Mouse (Mus musculus) limb, embryonic 11.5 days (tissue): ENCODE measurements around the gene Hacd2. TPM values are rescaled to one million over a fixed set of nuclear protein-coding genes. Genes with fewer than 3 reads are reported as not detected.

Source experiments
- ATAC-seq: fragments of 200-750 bp; cut with Nextera tagmentation; 2 replicates; pipeline ENCODE4 v1.8.0; 2017; ENCODE audit warnings: low read depth; ENCODE audit not compliant: insufficient number of reproducible peaks, low FRiP score, low TSS enrichment
- DNase-seq: peaks from one replicate; pipeline ENCODE4 v3.0.0-alpha.2; 2015; ENCODE audit warnings: low spot score
- H3K27ac ChIP-seq: fragments of 300-500 bp; sonication (generic); replicated peaks from 2 replicates; pipeline ENCODE4 v1.5.1; 2014; ENCODE audit warnings: low read depth, mild to moderate bottlenecking, low read length
- H3K27me3 ChIP-seq: fragments of 300-500 bp; sonication (generic); 2 replicates; pipeline ENCODE4 v1.6.1; 2014; ENCODE audit warnings: mild to moderate bottlenecking, low read length, mixed read lengths; ENCODE audit not compliant: control insufficient read depth, insufficient read depth
- H3K36me3 ChIP-seq: fragments of 300-500 bp; sonication (generic); 2 replicates; pipeline ENCODE4 v1.6.1; 2014; ENCODE audit warnings: mild to moderate bottlenecking, low read length, moderate library complexity, mixed read lengths; ENCODE audit not compliant: control insufficient read depth, insufficient read depth
- H3K4me1 ChIP-seq: fragments of 300-500 bp; sonication (generic); 2 replicates; pipeline ENCODE4 v1.6.1; 2014; ENCODE audit warnings: low read length, mixed read lengths; ENCODE audit not compliant: control insufficient read depth, insufficient read depth
- H3K4me2 ChIP-seq: fragments of 300-500 bp; sonication (generic); 2 replicates; pipeline ENCODE4 v1.6.1; 2014; ENCODE audit warnings: low read depth, mild to moderate bottlenecking, moderate library complexity; ENCODE audit not compliant: severe bottlenecking
- H3K4me3 ChIP-seq: fragments of 300-500 bp; sonication (generic); 2 replicates; pipeline ENCODE4 v1.5.1; 2014; ENCODE audit warnings: low read depth, low read length
- H3K9ac ChIP-seq: fragments of 300-500 bp; sonication (generic); 2 replicates; pipeline ENCODE4 v1.6.1; 2014; ENCODE audit warnings: mild to moderate bottlenecking, low read length
- H3K9me3 ChIP-seq: fragments of 300-500 bp; sonication (generic); 2 replicates; pipeline ENCODE4 v1.6.1; 2016; ENCODE audit warnings: low read length; ENCODE audit not compliant: control insufficient read depth
- WGBS: fragments of 180-500 bp; shearing (Covaris S2); extraction: QIAGEN DNeasy Blood & Tissue Kit; methylation state at CpG from one replicate; pipeline ENCODE4 v1.1.7; 2014; 5-methylcytosine and 5-hydroxymethylcytosine counted together
- polyA plus RNA-seq: library from polyadenylated mRNA; unstranded; fragments of >200 nt; fragmentation: Nextera tagmentation; extraction: Ambion mirVana; gene quantifications from 2 replicates; pipeline ENCODE4 v1.2.1, GENCODE M21; 2014

The Hacd2 gene
- polyA plus RNA-seq, 1 experiment from 2014 or later, result 37.0 TPM

GRCm38 (mm10) chr16:34999016-34999415, 23.2 kb upstream of the Hacd2 start:
- H3K9ac ChIP-seq, result no peak overlapping the region
- DNase-seq (no peak), ATAC-seq (no peak)
- no peaks in the 10 kb centered on the region for H3K9me3 ChIP-seq
- no peaks in the 10 kb centered on the region for H3K36me3 ChIP-seq
- no peak overlapping the region for H3K4me3 ChIP-seq
- H3K4me2 ChIP-seq, result no peak overlapping the region
- H3K27me3 ChIP-seq, result 0 out of 2 replicates have a peak, but pooled peaks cover 5% of the 10 kb centered on the region
- 89% methylated on average over 3 of the region's 3 CpGs for WGBS
- H3K4me1 ChIP-seq, result no peaks in the 10 kb centered on the region; the same call in 1 of the 2 replicates
- H3K27ac ChIP-seq, result no peak overlapping the region

- Histone ChIP-seq H3K9ac (no peak overlapping the region), H3K9me3 (no peaks in the 10 kb centered on the region), H3K27ac (no peak overlapping the region), H3K4me3 (no peak overlapping the region), H3K27me3 (0 out of 2 replicates have a peak, but pooled peaks cover 5% of the 10 kb centered on the region), H3K4me1 (no peaks in the 10 kb centered on the region; the same call in 1 of the 2 replicates), H3K36me3 (no peaks in the 10 kb centered on the region), H3K4me2 (no peak overlapping the region)
- WGBS, result 42% methylated on average over 11 of the region's 11 CpGs
- ATAC-seq (no peak), DNase-seq (no peak)
Observed at GRCm38 (mm10) chr16:34999986-35000385, 22.2 kb upstream of the Hacd2 start.

- no peaks in the 10 kb centered on the region for H3K36me3 ChIP-seq
- ATAC-seq (no peak), DNase-seq (peak; percentile 34)
- H3K27me3 ChIP-seq, result 0 out of 2 replicates have a peak, but pooled peaks cover 5% of the 10 kb centered on the region
- H3K9ac ChIP-seq, result no peak overlapping the region
- no peaks in the 10 kb centered on the region for H3K9me3 ChIP-seq
- peak overlapping the region; percentile 8; the same call in 1 of the 2 replicates for H3K4me2 ChIP-seq
- no peak overlapping the region for H3K4me3 ChIP-seq
- H3K27ac ChIP-seq, result no peak overlapping the region
- no peaks in the 10 kb centered on the region; the same call in 1 of the 2 replicates for H3K4me1 ChIP-seq
- WGBS, result 3% methylated on average over 10 of the region's 10 CpGs
Observed at GRCm38 (mm10) chr16:35000923-35001560, 21.2 kb upstream of the Hacd2 start.

- H3K4me1 ChIP-seq, result no peaks in the 10 kb centered on the region; the same call in 1 of the 2 replicates
- 78% methylated on average over 5 of the region's 5 CpGs for WGBS
- no peak overlapping the region for H3K4me2 ChIP-seq
- DNase-seq (no peak), ATAC-seq (no peak)
- 0 out of 2 replicates have a peak, but pooled peaks cover 3% of the 10 kb centered on the region for H3K27me3 ChIP-seq
- H3K4me3 ChIP-seq, result no peak overlapping the region
- no peaks in the 10 kb centered on the region for H3K36me3 ChIP-seq
- H3K9me3 ChIP-seq, result no peaks in the 10 kb centered on the region
- no peak overlapping the region for H3K27ac ChIP-seq
- no peak overlapping the region for H3K9ac ChIP-seq
Observed at GRCm38 (mm10) chr16:35004356-35004755, 17.9 kb upstream of the Hacd2 start.

DNA sequence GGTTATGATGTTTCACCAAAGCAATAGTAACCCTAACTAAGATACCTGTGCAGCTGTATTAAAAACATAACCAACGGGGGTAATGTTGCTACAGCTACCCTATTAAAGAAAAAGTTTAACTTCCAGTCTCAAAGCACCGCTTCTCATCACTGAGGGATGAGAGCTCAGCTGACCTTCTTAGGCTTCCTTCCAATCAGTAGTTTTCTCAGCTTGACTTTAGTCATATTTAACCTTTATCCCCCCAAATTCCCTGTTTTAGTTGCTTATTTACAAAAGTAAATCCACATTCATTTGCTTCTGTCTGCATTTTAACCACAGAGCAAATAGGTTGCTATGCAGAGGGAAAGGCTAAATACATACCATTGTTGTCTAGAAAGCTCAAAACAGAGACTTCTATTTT, 17.5 kb upstream of the Hacd2 start:
- ATAC-seq (no peak), DNase-seq (no peak)
- no peak overlapping the region for H3K9ac ChIP-seq
- no peak overlapping the region for H3K4me3 ChIP-seq
- 0 out of 2 replicates have a peak, but pooled peaks cover 3% of the 10 kb centered on the region for H3K27me3 ChIP-seq
- H3K36me3 ChIP-seq, result no peaks in the 10 kb centered on the region
- H3K9me3 ChIP-seq, result no peaks in the 10 kb centered on the region
- WGBS, result 85% methylated on average over 2 of the region's 2 CpGs
- H3K4me1 ChIP-seq, result no peaks in the 10 kb centered on the region; the same call in 1 of the 2 replicates
- H3K27ac ChIP-seq, result no peak overlapping the region
- H3K4me2 ChIP-seq, result no peak overlapping the region

GRCm38 (mm10) chr16:35006251-35006650, 16.0 kb upstream of the Hacd2 start:
- H3K9ac ChIP-seq, result no peak overlapping the region

DNA sequence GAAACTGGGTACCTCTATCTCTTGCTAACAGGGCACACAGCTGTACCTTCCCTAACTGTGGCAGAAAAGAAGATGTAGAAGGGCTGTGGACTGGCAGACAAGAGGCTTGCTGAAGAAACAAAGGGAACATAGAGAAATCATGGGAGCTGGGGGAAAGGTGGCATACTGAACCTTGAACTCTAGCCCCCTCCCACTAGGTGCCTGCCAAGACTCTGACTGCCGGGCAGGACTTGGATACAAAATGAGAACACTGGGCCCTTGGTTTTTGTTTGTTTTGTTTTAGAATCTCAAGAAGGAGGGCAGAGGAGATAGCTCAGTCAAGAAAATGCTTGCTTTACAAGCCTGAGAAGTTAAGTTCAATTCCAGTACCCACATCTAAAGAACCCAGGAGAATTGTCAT, 14.9 kb upstream of the Hacd2 start:
- H3K9ac ChIP-seq, result no peak overlapping the region
- no peak overlapping the region for H3K4me3 ChIP-seq
- no peak overlapping the region for H3K27ac ChIP-seq
- no peak for ATAC-seq
- H3K36me3 ChIP-seq, result no peaks in the 10 kb centered on the region
- H3K4me2 ChIP-seq, result no peak overlapping the region
- WGBS, result 89% methylated on average over 1 of the region's 1 CpGs
- H3K4me1 ChIP-seq, result no peaks in the 10 kb centered on the region
- H3K9me3 ChIP-seq, result no peaks in the 10 kb centered on the region
- DNase-seq, result no peak
- H3K27me3 ChIP-seq, result no peaks in the 10 kb centered on the region

More at GRCm38 (mm10) chr16:35006251-35006650, 16.0 kb upstream of the Hacd2 start:
- Histone ChIP-seq H3K4me3 (no peak overlapping the region), H3K36me3 (no peaks in the 10 kb centered on the region), H3K27me3 (no peaks in the 10 kb centered on the region), H3K27ac (no peak overlapping the region), H3K4me2 (no peak overlapping the region), H3K9me3 (no peaks in the 10 kb centered on the region), H3K4me1 (no peaks in the 10 kb centered on the region)
- ATAC-seq, result no peak
- DNase-seq, result no peak
- WGBS, result 84% methylated on average over 5 of the region's 5 CpGs

DNA sequence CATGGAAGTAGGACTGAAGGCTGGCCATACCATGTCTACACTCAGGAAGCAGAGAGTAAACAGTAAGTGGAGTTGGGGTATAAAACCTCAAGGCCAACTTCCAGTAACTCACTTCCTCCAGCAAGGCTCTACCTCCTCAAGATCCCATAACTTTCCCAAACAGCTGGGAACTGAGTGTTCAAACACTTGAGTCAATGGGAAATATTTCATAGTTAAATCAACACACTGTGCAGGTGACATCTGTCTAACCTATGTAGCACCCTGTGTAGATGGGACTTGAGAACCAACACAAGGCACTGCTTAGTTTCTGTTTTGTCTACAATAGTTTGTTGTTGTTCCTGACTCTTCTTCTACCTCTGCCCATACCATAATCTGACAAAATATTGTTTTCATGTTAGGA, 13.8 kb upstream of the Hacd2 start:
- no peaks in the 10 kb centered on the region for H3K4me1 ChIP-seq
- H3K27me3 ChIP-seq, result no peaks in the 10 kb centered on the region
- ATAC-seq, result no peak
- H3K27ac ChIP-seq, result no peak overlapping the region
- no peaks in the 10 kb centered on the region for H3K9me3 ChIP-seq
- no peak overlapping the region for H3K9ac ChIP-seq
- DNase-seq, result no peak
- H3K4me2 ChIP-seq, result no peak overlapping the region
- H3K4me3 ChIP-seq, result no peak overlapping the region
- H3K36me3 ChIP-seq, result no peaks in the 10 kb centered on the region

GRCm38 (mm10) chr16:35013501-35013900, 8.7 kb upstream of the Hacd2 start:
- Histone ChIP-seq H3K9ac (no peak overlapping the region), H3K27ac (no peak overlapping the region), H3K9me3 (no peaks in the 10 kb centered on the region), H3K4me1 (no peaks in the 10 kb centered on the region), H3K4me2 (no peak overlapping the region), H3K27me3 (no peaks in the 10 kb centered on the region), H3K4me3 (no peak overlapping the region), H3K36me3 (no peaks in the 10 kb centered on the region)
- WGBS, result 81% methylated on average over 2 of the region's 2 CpGs
- no peak for ATAC-seq
- DNase-seq, result no peak
